Mouse (Mus musculus): ENCODE data around the gene Cox14. TPM values are rescaled to one million over a fixed set of nuclear protein-coding genes. Genes with fewer than 3 reads are reported as not detected.
"Not testable (repeated sequence)": the region's sequence is repeated elsewhere in the genome, so short reads cannot be mapped to it uniquely, and the experiment has no call there.

Cox14 gene
- polyA plus RNA-seq, 1 experiment from 2014 or later, result 230 TPM

- peaks cover 19 to 37% of the 10 kb centered on the region in 2 experiments for H3K4me1 ChIP-seq (ENCODE audit: control insufficient read depth in 2 of 2, insufficient read depth in 2 of 2, low read length in 2 of 2)
- H3K4me2 ChIP-seq (ENCODE audit: low read length), result peak overlapping the region; percentile 81
- H3K4me3 ChIP-seq (ENCODE audit: control insufficient read depth in 1 of 2, insufficient read depth in 1 of 2, low read depth in 1 of 2, low read length in 2 of 2), result peak overlapping the region; percentile 2 to 92; a peak in 2 of 4 replicates
Observed at GRCm38 (mm10) chr15:99723120-99723514, 2.3 kb upstream of the Cox14 start.

GRCm38 (mm10) chr15:99723515-99724291, 1.7 kb upstream of the Cox14 start:
- Histone ChIP-seq H3K4me2 (ENCODE audit: low read length) (peak overlapping the region; percentile 81), H3K4me3 (ENCODE audit: control insufficient read depth in 1 of 2, insufficient read depth in 1 of 2, low read depth in 1 of 2, low read length in 2 of 2) (peak overlapping the region; percentile 25 to 92), H3K27ac (replicated peaks in 1 of 2; ENCODE audit: control insufficient read depth in 1 of 2, insufficient read depth in 1 of 2, low read depth in 2 of 2, low read length in 2 of 2) (peak overlapping the region; percentile 95 to 98), H3K9me3 (ENCODE audit: control insufficient read depth, low read length) (no peaks in the 10 kb centered on the region), H3K9ac (ENCODE audit: low read length) (peak overlapping the region; percentile 64), H3K4me1 (ENCODE audit: control insufficient read depth in 2 of 2, insufficient read depth in 2 of 2, low read length in 2 of 2) (peaks cover 19 to 37% of the 10 kb centered on the region in 2 experiments), H3K36me3 (ENCODE audit: control insufficient read depth, insufficient read depth, low read length) (peaks cover 34% of the 10 kb centered on the region), H3K27me3 (ENCODE audit: control insufficient read depth, insufficient read depth, low read length) (no peaks in the 10 kb centered on the region)
- 14% methylated on average over 11 of the region's 11 CpGs for WGBS
- no peak for ATAC-seq (ENCODE audit: insufficient number of reproducible peaks, insufficient read depth, low FRiP score, low read depth)

More at GRCm38 (mm10) chr15:99723120-99723514, 2.3 kb upstream of the Cox14 start:
- H3K9ac ChIP-seq (ENCODE audit: low read length), result peak overlapping the region; percentile 64
- H3K9me3 ChIP-seq (ENCODE audit: control insufficient read depth, low read length), result no peaks in the 10 kb centered on the region
- no peaks in the 10 kb centered on the region for H3K27me3 ChIP-seq (ENCODE audit: control insufficient read depth, insufficient read depth, low read length)
- H3K27ac ChIP-seq (replicated peaks in 1 of 2; ENCODE audit: control insufficient read depth in 1 of 2, insufficient read depth in 1 of 2, low read depth in 2 of 2, low read length in 2 of 2), result peak overlapping the region; percentile 95 to 98
- ATAC-seq (ENCODE audit: insufficient number of reproducible peaks, insufficient read depth, low FRiP score, low read depth), result no peak
- WGBS, result 40% methylated on average over 10 of the region's 10 CpGs
- peaks cover 29% of the 10 kb centered on the region for H3K36me3 ChIP-seq (ENCODE audit: control insufficient read depth, insufficient read depth, low read length)

GRCm38 (mm10) chr15:99724292-99725021, 961 bp upstream of the Cox14 start:
- H3K27ac ChIP-seq (replicated peaks in 1 of 2; ENCODE audit: control insufficient read depth in 1 of 2, insufficient read depth in 1 of 2, low read depth in 2 of 2, low read length in 2 of 2), result peak overlapping the region; percentile 95 to 98
- no peaks in the 10 kb centered on the region for H3K27me3 ChIP-seq (ENCODE audit: control insufficient read depth, insufficient read depth, low read length)
- H3K9me3 ChIP-seq (ENCODE audit: control insufficient read depth, low read length), result peaks cover 4% of the 10 kb centered on the region
- peak overlapping the region; percentile 64 for H3K9ac ChIP-seq (ENCODE audit: low read length)
- WGBS, result 2% methylated on average over 16 of the region's 16 CpGs
- ATAC-seq (ENCODE audit: insufficient number of reproducible peaks, insufficient read depth, low FRiP score, low read depth), result peak; percentile 39
- H3K4me2 ChIP-seq (ENCODE audit: low read length), result peak overlapping the region; percentile 81
- peaks cover 36% of the 10 kb centered on the region for H3K36me3 ChIP-seq (ENCODE audit: control insufficient read depth, insufficient read depth, low read length)
- peaks cover 19 to 37% of the 10 kb centered on the region in 2 experiments for H3K4me1 ChIP-seq (ENCODE audit: control insufficient read depth in 2 of 2, insufficient read depth in 2 of 2, low read length in 2 of 2)
- H3K4me3 ChIP-seq (ENCODE audit: control insufficient read depth in 1 of 2, insufficient read depth in 1 of 2, low read depth in 1 of 2, low read length in 2 of 2), result peak overlapping the region; percentile 49 to 92

- H3K4me2 ChIP-seq (ENCODE audit: low read length), result peak overlapping the region; percentile 83
- H3K9me3 ChIP-seq (ENCODE audit: control insufficient read depth, low read length), result peaks cover 4% of the 10 kb centered on the region
- peaks cover 28% of the 10 kb centered on the region for H3K36me3 ChIP-seq (ENCODE audit: control insufficient read depth, insufficient read depth, low read length)
- H3K9ac ChIP-seq (ENCODE audit: low read length), result peak overlapping the region; percentile 98
- H3K4me1 ChIP-seq (ENCODE audit: control insufficient read depth in 2 of 2, insufficient read depth in 2 of 2, low read length in 2 of 2), result peaks cover 19 to 37% of the 10 kb centered on the region in 2 experiments
- no peak for ATAC-seq (ENCODE audit: insufficient number of reproducible peaks, insufficient read depth, low FRiP score, low read depth)
- peak overlapping the region; percentile 60 to 92; a peak in 3 of 4 replicates for H3K4me3 ChIP-seq (ENCODE audit: control insufficient read depth in 1 of 2, insufficient read depth in 1 of 2, low read depth in 1 of 2, low read length in 2 of 2)
- H3K27ac ChIP-seq (replicated peaks in 1 of 2; ENCODE audit: control insufficient read depth in 1 of 2, insufficient read depth in 1 of 2, low read depth in 2 of 2, low read length in 2 of 2), result 0 out of 4 replicates have a peak overlapping the region, but pooled peaks of 1 of the 2 experiments have one; percentile 4
- 60% methylated on average over 2 of the region's 2 CpGs for WGBS
- no peaks in the 10 kb centered on the region for H3K27me3 ChIP-seq (ENCODE audit: control insufficient read depth, insufficient read depth, low read length)
Observed at GRCm38 (mm10) chr15:99726549-99726948, 1.1 kb downstream of the Cox14 start.

- H3K4me2 ChIP-seq (ENCODE audit: low read length); ATAC-seq (ENCODE audit: insufficient number of reproducible peaks, insufficient read depth, low FRiP score, low read depth); H3K9ac ChIP-seq (ENCODE audit: low read length); H3K4me3 ChIP-seq (ENCODE audit: control insufficient read depth in 1 of 2, insufficient read depth in 1 of 2, low read depth in 1 of 2, low read length in 2 of 2); H3K27me3 ChIP-seq (ENCODE audit: control insufficient read depth, insufficient read depth, low read length); H3K9me3 ChIP-seq (ENCODE audit: control insufficient read depth, low read length); H3K27ac ChIP-seq (replicated peaks in 1 of 2; ENCODE audit: control insufficient read depth in 1 of 2, insufficient read depth in 1 of 2, low read depth in 2 of 2, low read length in 2 of 2): not testable (repeated sequence)
- H3K36me3 ChIP-seq (ENCODE audit: control insufficient read depth, insufficient read depth, low read length), result peaks cover 27% of the 10 kb centered on the region
- peaks cover 18 to 34% of the 10 kb centered on the region in 2 experiments for H3K4me1 ChIP-seq (ENCODE audit: control insufficient read depth in 2 of 2, insufficient read depth in 2 of 2, low read length in 2 of 2)
- WGBS, result 90% methylated on average over 4 of the region's 5 CpGs
Observed at GRCm38 (mm10) chr15:99727039-99727438, 1.6 kb downstream of the Cox14 start.

- 92% methylated on average over 12 of the region's 12 CpGs for WGBS
- Histone ChIP-seq H3K27ac (replicated peaks in 1 of 2; ENCODE audit: control insufficient read depth in 1 of 2, insufficient read depth in 1 of 2, low read depth in 2 of 2, low read length in 2 of 2) (no peak overlapping the region), H3K36me3 (ENCODE audit: control insufficient read depth, insufficient read depth, low read length) (peaks cover 27% of the 10 kb centered on the region), H3K9ac (ENCODE audit: low read length) (no peak overlapping the region), H3K4me1 (ENCODE audit: control insufficient read depth in 2 of 2, insufficient read depth in 2 of 2, low read length in 2 of 2) (peaks cover 16 to 30% of the 10 kb centered on the region in 2 experiments), H3K4me2 (ENCODE audit: low read length) (no peak overlapping the region), H3K9me3 (ENCODE audit: control insufficient read depth, low read length) (peaks cover 4% of the 10 kb centered on the region), H3K4me3 (ENCODE audit: control insufficient read depth in 1 of 2, insufficient read depth in 1 of 2, low read depth in 1 of 2, low read length in 2 of 2) (no peak overlapping the region), H3K27me3 (ENCODE audit: control insufficient read depth, insufficient read depth, low read length) (no peaks in the 10 kb centered on the region)
- ATAC-seq (ENCODE audit: insufficient number of reproducible peaks, insufficient read depth, low FRiP score, low read depth), result no peak
Observed at GRCm38 (mm10) chr15:99727525-99727924, 2.1 kb downstream of the Cox14 start.

GRCm38 (mm10) chr15:99728211-99728610, 2.8 kb downstream of the Cox14 start:
- H3K27ac ChIP-seq (replicated peaks in 1 of 2; ENCODE audit: control insufficient read depth in 1 of 2, insufficient read depth in 1 of 2, low read depth in 2 of 2, low read length in 2 of 2), result no peak overlapping the region
- H3K4me2 ChIP-seq (ENCODE audit: low read length), result no peak overlapping the region
- no peaks in the 10 kb centered on the region for H3K27me3 ChIP-seq (ENCODE audit: control insufficient read depth, insufficient read depth, low read length)
- H3K4me3 ChIP-seq (ENCODE audit: control insufficient read depth in 1 of 2, insufficient read depth in 1 of 2, low read depth in 1 of 2, low read length in 2 of 2), result no peak overlapping the region
- peaks cover 4% of the 10 kb centered on the region for H3K9me3 ChIP-seq (ENCODE audit: control insufficient read depth, low read length)
- H3K9ac ChIP-seq (ENCODE audit: low read length), result no peak overlapping the region
- H3K36me3 ChIP-seq (ENCODE audit: control insufficient read depth, insufficient read depth, low read length), result peaks cover 31% of the 10 kb centered on the region
- WGBS, result 96% methylated on average over 5 of the region's 5 CpGs
- H3K4me1 ChIP-seq (ENCODE audit: control insufficient read depth in 2 of 2, insufficient read depth in 2 of 2, low read length in 2 of 2), result peaks cover 11 to 23% of the 10 kb centered on the region in 2 experiments
- no peak for ATAC-seq (ENCODE audit: insufficient number of reproducible peaks, insufficient read depth, low FRiP score, low read depth)

All from heart, embryonic 14.5 days (tissue).